Mouse (Mus musculus) embryonic facial prominence, embryonic 15.5 days (tissue): ENCODE measurements around the gene Cfap299. TPM values are rescaled to one million over a fixed set of nuclear protein-coding genes. Genes with fewer than 3 reads are reported as not detected.

Experiments used
- ATAC-seq: fragments of 200-750 bp; cut with Nextera tagmentation; 2 replicates; pipeline ENCODE4 v1.8.0; 2017; ENCODE audit warnings: low read depth, moderate TSS enrichment; ENCODE audit not compliant: insufficient number of reproducible peaks, low FRiP score, low TSS enrichment
- H3K27ac ChIP-seq: fragments of 300-500 bp; sonication (generic); replicated peaks from 2 replicates; pipeline ENCODE4 v1.5.1; 2015; ENCODE audit warnings: mild to moderate bottlenecking, inconsistent platforms
- H3K27me3 ChIP-seq: fragments of 300-500 bp; sonication (generic); 2 replicates; pipeline ENCODE4 v1.6.1; 2015; ENCODE audit warnings: inconsistent platforms
- H3K36me3 ChIP-seq: fragments of 300-500 bp; sonication (generic); 2 replicates; pipeline ENCODE4 v1.6.1; 2015; ENCODE audit warnings: mild to moderate bottlenecking, inconsistent platforms
- H3K4me1 ChIP-seq: fragments of 300-500 bp; sonication (generic); 2 replicates; pipeline ENCODE4 v1.6.1; 2015; ENCODE audit warnings: inconsistent platforms
- H3K4me2 ChIP-seq: fragments of 300-500 bp; sonication (generic); replicated peaks from 2 replicates; pipeline ENCODE4 v1.6.1; 2015; ENCODE audit warnings: mild to moderate bottlenecking, inconsistent platforms
- H3K4me3 ChIP-seq: fragments of 300-500 bp; sonication (generic); replicated peaks from 2 replicates; pipeline ENCODE4 v1.5.1; 2015; ENCODE audit warnings: mild to moderate bottlenecking, inconsistent platforms
- H3K9ac ChIP-seq: fragments of 300-500 bp; sonication (generic); 2 replicates; pipeline ENCODE4 v1.6.1; 2015; ENCODE audit warnings: inconsistent platforms
- H3K9me3 ChIP-seq: fragments of 300-500 bp; sonication (generic); replicated peaks from 2 replicates; pipeline ENCODE4 v1.6.1; 2016; ENCODE audit warnings: inconsistent platforms
- WGBS: fragments of 180-500 bp; shearing (Covaris S2); methylation state at CpG from one replicate; pipeline ENCODE4 v1.1.7; 2015; 5-methylcytosine and 5-hydroxymethylcytosine counted together
- microRNA counts: library from miRNA; unstranded; fragments of <30 nt; microRNA quantifications from one replicate; lab custom pipeline; 2016
- microRNA-seq: library from miRNA; unstranded; fragments of <30 nt; microRNA quantifications from one replicate; pipeline ENCODE4, GENCODE M21; 2016; ENCODE audit warnings: borderline number of aligned reads
- polyA plus RNA-seq: library from polyadenylated mRNA; unstranded; fragments of >200 nt; fragmentation: Nextera tagmentation; extraction: Ambion mirVana; gene quantifications from 2 replicates; pipeline ENCODE4 v1.2.1, GENCODE M21; 2015

Cfap299 gene
- polyA plus RNA-seq, 1 experiment from 2014 or later = 7.5 TPM

DNA sequence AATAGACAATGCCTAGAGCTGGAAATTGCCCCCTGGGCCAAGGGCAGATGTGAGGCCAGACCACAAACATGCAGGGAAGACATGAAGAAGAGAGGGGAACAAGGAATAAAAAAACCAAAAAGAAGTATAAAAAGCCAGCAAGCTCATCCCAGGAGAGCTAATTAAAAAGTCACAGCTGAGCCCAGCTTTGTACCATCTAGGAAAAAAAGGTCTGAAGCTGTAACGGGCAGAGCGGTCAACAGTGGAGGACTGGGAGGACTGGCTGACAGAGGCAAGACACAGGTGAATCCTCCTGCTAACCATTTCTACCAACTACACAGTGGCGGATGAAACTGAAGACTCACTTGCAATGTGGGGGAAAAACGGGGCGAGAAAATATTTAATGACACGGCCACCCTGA lies 505.2 kb downstream of the Cfap299 start:
- Histone ChIP-seq H3K27me3 (no peaks in the 10 kb centered on the region), H3K27ac (no peak overlapping the region), H3K4me3 (no peak overlapping the region), H3K4me2 (no peak overlapping the region), H3K9me3 (no peaks in the 10 kb centered on the region), H3K4me1 (no peaks in the 10 kb centered on the region), H3K36me3 (no peaks in the 10 kb centered on the region), H3K9ac (no peak overlapping the region)
- WGBS = 90% methylated on average over 6 of the region's 6 CpGs
- ATAC-seq = no peak

- Histone ChIP-seq H3K4me1 (peaks cover 2% of the 10 kb centered on the region; the same call in 1 of the 2 replicates), H3K4me3 (no peak overlapping the region), H3K4me2 (no peak overlapping the region), H3K27me3 (no peaks in the 10 kb centered on the region), H3K36me3 (no peaks in the 10 kb centered on the region), H3K9me3 (no peaks in the 10 kb centered on the region), H3K9ac (no peak overlapping the region), H3K27ac (no peak overlapping the region)
- 85% methylated on average over 7 of the region's 7 CpGs for WGBS
- no peak for ATAC-seq
Measured at GRCm38 (mm10) chr5:98842600-98843310, 513.7 kb downstream of the Cfap299 start.

DNA sequence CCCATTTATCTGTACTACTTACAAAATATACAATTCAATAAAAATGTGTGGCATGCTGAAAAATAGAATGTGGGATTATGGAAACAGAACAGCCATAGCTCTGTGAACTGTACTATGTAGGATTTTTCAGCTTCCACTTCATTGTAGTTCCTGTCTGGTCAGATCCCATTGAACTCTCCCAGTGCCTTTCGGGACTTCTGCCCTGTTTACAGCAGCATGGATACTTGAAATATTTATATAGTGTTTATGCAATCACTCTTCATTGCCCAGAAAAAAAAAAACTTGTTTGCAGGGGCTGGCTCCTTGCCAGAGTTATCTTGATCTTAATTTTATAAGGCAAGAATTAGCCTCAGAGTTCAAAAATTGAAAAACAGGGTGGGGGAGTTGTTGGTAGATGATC lies 515.6 kb downstream of the Cfap299 start:
- no peaks in the 10 kb centered on the region for H3K9me3 ChIP-seq
- no peaks in the 10 kb centered on the region for H3K27me3 ChIP-seq
- H3K9ac ChIP-seq = no peak overlapping the region
- H3K4me3 ChIP-seq = no peak overlapping the region
- 59% methylated on average over 1 of the region's 1 CpGs for WGBS
- H3K27ac ChIP-seq = no peak overlapping the region
- H3K4me1 ChIP-seq = peaks cover 2% of the 10 kb centered on the region; the same call in 1 of the 2 replicates
- no peak for ATAC-seq
- no peak overlapping the region for H3K4me2 ChIP-seq
- no peaks in the 10 kb centered on the region for H3K36me3 ChIP-seq

MicroRNAs encoded within 50 kb of the gene (microRNA counts, 519-probe panel; counts per million panel counts)
- not detected for microRNA mmu-miR-703 (lab: Ali Mortazavi, UCI)

Small RNA genes within 50 kb of the gene (microRNA-seq; reads per million reads assigned to microRNA genes)
- not detected for gene Mir703

Other genes with a start within 250 kb of the Cfap299 start
- gene Prdm8, start 162.1 kb upstream of the Cfap299 start, polyA plus RNA-seq = 0.18 and 0.19 TPM in 2 replicates
- 1.1 and 1.7 TPM in 2 replicates for gene Fgf5, start 75.1 kb upstream of the Cfap299 start, polyA plus RNA-seq
- gene Gm11111, start 223.4 kb downstream of the Cfap299 start, polyA plus RNA-seq = not detected in 2 replicates